Mouse (Mus musculus) c-Kit-negative CD71-positive TER-119-positive erythroid progenitor cells, embryonic 14.5 days (primary cell): ENCODE results near the gene Epx.
"Not testable (repeated sequence)": the region's sequence is repeated elsewhere in the genome, so short reads cannot be mapped to it uniquely, and the experiment has no call there.

Experiments used
- DNase-seq: peaks from one replicate; pipeline ENCODE4 v3.0.0-alpha.2; 2013; ENCODE audit warnings: low read depth, low spot score

Gene Epx

DNA sequence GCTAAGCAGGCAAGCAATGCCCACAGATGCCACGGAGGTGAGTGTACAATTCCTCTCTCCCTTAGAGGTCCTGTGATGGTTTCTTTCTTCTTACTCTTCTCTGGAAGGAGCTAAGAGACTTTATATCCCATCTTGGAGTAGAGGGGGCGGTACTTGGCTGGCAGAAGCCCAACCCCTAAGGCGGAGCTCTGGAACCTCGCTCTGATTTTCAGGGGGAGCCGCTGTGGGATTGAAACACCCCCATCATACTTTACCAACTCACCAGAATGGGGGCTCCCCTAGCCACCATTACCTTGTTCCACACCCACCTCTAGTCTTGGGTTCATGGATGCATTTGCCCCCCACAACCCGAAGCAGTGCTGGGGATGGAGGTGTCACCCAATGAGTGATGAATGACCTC, at the start of gene Epx:
Epx (minus strand) TSS at position 101 of the 400 bp plus-strand sequence.
- no peak for DNase-seq

DNA sequence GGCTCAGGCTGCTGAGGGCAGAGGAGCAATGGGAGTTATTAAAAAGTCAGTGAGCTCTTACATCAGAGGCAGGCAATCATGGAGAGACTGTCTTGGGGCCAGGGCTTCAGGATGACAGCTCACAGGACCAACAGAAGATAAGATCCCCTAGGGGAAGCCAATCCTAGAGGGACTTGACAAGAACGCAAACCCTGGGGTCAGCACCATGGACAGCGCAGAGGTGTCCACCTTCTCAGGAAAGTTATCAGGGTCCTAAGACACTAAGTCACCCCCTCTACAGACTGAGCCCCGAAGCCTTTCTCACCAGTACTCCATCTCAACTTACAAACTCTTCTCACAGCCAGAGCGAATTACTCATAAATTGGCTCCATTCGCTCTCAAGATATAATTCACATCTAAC, 45.6 kb upstream of the Epx start, which contains the start of gene Olfr464:
Olfr464 (minus strand) TSS at position 2 of the 400 bp plus-strand sequence.
- no peak for DNase-seq

DNA sequence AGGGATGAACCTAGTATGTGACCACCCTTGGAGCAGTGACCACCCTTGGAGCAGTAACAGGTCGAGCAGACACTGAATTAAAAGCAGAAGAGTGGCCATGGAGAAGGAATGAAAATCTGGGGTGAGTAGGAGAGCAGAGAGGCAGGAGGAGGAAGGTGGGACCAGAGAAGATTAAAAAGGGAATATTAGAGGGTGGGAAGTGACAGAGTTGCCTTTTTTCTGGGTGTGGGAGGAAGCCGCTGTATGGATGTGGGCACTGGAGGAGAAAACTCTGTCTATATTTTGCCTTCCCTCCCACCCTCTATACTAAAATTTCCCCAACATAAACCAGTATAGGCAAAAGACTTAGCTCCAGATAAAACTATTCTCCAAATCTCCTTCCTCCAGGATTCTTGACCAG, 45.0 kb upstream of the Epx start:
- DNase-seq, result no peak

DNA sequence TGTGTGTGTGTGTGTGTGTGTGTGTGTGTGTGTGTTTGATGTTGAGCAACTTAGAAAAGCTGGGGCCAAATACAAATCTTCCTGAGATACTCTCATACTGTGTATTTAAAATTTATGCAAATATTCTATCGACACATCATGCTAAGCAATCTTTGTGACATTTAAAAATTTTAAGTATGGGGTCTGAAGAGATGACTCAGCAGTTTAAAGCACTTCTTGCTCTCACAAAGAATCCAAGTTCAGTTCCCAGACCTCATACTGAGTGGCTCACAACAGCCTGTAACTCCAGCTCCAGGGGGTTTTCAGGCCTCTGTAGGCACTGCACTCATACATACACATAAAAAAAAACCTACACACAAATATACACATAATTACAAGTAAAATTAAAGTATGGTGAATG, 40.7 kb upstream of the Epx start:
- no peak for DNase-seq

DNA sequence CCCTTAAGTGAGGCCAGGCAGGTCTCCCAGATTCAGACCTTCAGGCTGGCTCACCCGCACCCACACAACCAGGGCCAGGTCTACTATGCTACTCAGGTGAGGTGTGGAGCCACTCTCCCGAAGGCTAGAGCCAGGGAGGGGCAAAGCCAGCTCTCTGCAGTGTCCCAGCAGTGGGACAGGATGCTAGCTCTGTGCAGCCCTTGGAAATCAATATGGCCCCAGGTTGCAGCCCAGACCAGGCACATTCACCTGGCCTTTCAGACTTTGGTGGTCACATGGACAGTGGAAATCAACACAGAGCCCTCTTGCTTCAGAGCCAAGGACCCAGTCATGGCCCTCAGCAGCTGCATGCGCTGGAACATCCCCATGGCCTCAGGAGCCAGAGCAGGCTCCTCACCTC, 29.0 kb upstream of the Epx start:
- DNase-seq, result no peak

DNA sequence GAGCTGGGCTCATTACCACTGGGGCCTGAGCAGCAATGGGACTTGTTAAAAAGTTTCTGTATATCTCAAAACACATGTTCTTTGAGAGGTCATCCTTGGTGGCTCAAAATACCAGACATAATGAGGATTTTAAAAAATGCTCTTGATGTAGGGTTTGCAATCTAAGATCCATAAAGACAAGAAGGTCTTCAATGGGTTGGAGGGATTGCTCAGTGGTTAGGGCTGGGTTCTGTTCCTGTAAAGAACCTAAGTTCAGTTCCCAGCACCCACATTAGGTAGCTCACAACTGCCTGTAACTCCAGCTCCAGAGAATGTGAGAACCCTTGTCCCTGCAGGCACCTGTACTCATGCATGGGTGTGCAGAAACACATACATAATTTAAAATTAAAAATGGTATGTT, 22.0 kb upstream of the Epx start, which contains the start of gene Olfr463:
Olfr463 (minus strand) TSS at position 101 of the 400 bp plus-strand sequence.
- no peak for DNase-seq

DNA sequence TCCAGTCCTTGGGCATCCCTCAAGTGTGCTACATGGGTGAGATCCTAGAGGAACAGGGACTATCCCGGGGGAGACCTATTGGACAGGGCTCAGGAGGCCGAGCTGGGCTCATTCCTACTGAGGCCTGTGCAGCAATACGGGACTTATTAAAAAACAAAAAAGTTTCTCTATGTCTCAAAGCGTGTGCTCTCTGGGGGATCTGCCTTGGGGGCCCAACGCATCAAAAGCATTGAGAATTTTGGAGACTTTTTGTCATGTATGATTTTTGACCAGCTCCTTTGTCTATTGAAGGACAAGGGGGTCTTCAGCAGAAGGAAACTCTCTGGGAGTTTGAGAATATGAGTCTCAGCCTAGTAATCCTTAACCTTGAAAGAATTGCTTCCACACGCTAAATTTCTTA, 16.8 kb upstream of the Epx start, which contains the start of gene Olfr462:
Olfr462 (minus strand) TSS at position 101 of the 400 bp plus-strand sequence.
- no peak for DNase-seq

DNA sequence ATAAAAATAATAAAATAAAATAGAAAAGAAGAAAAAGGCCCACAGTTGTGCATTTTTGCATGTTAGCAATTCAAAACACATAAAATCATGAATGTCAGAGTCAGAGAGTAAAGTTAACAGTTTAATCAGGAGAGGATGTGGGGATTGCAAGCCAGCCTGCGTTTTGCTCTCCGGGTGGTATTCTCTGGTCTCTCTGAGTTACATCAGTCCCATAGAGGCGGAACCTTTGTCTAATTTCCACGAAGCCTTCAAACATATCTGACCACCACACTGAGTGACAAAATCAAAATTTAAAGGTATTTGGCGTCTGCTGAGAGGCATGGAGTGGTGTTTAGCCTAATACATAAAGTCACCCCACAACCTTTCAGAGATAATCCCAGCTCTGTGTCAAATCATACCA, 9.5 kb upstream of the Epx start:
- no peak for DNase-seq

DNA sequence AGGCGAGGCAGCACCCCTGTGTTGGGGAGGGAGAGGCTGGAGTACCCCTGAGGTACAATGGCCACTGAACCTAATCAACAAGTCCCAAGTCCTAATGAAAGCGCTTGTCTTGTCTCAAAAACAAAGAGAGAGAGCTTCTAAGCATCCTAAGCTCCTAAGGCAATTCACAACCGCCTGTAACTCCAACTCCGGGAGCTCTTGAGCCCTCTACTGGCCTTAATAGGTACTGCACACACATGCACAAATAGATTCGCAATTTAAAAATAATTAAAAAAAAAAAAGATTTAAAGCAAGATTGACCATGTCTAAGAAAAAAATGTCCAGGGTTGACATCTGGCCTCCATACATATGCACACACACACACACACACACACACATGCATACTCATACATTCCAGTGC, 8.2 kb upstream of the Epx start:
- peak; percentile 12 for DNase-seq

DNA sequence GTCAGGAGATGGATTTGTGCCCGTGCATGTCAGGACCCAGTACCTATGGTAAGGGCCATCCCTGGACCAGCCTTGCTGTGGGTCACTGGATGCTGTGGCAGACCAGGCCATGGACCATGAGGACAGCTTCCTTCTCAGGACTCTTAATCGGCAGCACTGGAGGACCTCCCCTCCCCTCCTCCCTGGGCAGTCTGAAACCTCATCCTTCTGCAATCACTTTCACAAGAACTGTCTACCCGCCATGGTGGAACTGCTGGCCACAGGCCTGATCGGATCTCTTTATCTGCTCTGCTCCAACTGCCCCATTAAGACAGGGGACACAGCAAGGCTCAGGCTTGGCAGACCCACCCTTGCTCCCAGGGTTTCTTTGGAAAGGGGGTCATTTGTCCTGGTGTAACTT, 6.4 kb upstream of the Epx start:
- no peak for DNase-seq

DNA sequence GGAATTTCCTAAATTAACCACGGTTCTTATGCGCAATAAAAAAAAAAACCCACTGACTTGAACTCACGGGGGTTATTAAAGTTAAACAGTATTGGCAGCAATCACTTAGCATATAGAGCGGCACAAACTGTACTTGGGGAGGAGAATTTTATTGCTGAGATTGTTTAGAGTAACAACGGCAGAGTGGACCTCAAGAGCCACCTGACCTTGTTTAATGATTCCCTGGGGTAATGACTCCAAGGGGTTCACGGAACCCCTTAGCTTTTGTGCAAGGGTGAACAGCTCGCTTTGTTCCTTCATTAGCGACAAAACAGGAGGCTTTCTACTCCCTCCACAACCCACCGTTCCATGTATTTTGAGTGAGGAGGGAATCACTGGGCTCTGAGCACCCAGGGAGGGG, 4.5 kb upstream of the Epx start:
- no peak for DNase-seq

DNA sequence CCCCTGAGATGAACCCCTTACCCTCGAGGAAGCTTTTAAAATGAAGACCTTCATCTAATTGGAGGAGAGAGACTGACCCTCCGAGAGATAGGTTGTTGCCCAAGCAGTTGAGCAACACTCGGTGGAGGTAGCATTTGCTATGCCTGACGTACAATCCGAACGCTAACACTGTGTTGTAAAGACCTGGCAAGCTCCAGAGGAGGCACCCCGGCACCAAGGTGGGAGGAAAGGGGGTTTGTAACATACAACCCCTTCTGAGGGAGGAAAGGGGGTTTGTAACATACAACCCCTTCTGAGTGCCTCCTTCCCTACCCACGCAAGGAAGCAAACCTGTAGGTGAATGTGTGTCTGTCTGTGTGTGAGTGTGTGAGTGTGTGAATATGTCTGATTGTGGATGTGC, 3.6 kb downstream of the Epx start:
- DNase-seq, result no peak

DNA sequence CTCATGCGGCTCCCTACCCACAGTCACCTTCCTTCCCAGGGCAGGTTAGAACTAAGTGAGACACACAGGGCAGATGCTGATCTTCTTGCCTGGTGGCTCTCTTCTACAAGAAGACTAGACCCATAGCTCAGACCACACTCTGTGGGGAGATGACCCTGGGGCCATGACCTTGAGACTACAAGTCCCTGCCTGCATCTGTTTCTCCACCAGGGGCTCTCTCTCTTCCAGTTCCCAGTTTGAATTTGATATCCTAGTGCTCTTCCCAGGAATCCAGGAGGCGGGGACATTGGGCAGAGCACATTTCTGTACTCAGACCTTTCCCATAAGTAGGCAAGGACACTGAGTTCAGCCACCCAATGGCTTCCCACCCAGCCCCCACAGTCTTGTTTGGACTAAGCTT, 5.2 kb downstream of the Epx start:
- no peak for DNase-seq

DNA sequence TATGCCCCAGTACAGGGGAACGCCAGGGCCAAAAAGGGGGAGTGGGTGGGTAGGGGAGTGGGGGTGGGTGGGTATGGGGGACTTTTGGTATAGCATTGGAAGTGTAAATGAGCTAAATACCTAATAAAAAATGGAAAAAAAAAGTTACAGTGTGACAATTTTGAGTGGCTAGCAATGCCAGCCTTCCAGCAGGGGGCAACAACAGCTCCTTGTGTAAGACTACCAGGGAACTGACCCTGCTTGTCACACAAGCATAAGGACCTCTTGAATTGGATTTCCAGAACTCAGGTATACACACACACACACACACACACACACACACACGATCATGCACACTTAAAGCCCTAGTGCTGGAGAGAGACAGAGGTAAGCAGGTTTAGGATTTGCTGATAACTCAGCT, 8.4 kb downstream of the Epx start:
- DNase-seq, result not testable (repeated sequence)

DNA sequence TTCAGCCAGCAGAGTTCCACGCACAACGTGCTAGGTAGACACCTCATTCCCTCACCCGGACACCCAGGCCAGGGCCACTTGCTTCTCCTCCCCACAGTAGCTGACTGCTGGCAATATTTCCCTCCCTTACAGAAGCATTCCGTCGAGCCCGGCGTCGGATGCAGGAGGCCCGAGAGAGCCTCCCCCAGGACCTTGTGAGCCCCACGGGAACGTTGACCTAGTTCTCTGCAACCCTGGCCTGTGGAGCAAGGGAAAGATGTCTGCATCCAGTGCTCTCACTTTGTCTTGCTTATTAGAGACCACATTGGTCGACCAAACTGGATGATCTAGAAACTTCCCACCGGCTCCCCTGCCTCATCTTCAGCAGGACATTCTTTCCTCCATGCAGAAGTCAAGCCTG, 12.5 kb downstream of the Epx start:
- no peak for DNase-seq

DNA sequence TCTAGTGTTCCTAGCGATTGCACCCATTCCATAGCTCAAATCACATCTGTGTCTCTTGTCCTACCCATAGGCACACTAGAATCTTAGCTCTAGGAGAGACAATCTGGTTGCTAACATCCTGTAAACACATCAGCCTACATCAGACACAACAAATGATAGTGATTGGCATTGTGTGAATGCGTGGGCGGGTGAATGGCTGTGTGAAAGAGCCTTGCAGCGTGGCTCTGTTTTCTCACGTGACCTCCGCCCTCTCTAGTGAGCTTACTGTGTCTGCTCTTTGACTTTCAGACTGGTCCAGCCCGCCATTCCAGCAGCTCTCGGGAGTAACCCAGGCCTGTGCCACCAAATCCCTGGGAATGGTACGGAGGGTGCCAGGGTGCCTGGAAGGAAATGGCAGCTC, 14.9 kb downstream of the Epx start:
- no peak for DNase-seq

DNA sequence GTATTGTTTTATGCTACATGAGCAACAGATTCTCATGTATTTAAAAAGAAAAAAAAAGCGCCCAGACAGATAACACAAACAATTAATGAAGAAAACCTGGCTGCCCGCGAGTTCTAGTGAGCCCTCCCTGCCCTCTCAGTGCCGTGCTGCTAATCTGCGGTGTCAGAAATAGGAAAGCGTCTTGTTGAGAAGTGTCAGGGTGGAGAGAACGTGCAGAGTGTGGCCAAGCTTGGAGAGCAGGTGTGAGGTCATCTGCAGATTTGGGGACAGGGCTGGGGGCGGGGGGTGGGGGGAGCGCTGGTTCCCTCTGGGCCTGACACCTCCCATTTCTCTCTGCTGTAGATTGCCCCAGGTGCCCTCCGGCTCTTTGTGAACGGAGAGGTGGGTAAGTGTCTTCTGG, 16.1 kb downstream of the Epx start:
- DNase-seq, result no peak

DNA sequence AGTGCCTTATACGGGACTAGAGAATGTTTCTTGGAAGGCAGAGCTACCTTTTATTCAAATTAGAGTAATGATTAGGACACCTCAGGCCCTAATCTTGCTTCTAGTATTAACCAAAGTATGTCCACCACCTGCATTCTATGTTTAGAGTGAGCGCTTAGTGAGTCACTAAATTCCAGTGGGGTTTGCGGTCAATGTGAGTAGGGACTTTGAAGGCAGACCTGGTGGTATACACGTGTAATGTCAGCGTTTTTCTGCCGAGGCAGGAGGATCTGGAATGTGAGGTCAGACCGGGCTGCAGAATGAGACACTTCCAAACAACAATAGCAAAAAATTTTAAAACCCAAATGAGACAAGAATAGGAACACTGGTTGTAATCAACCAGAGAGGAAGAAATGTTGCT, 20.8 kb downstream of the Epx start:
- no peak for DNase-seq

DNA sequence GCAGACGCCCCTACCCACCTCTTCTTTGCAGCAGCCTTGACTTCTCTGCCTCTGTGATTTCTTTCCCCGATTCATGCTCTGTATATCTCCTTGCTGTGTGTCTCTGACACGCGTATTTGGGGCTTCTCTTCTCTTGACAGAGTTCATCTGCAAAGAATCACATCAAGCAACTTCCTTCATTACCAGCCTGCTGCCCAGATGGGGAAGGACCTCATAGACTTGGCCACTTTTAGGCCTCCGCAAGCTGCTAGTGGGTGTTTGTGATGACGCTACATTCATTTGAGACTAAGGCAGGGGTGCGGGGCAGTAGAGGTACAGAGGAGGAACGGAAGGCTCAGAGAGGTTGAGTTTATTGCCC, 21.8 kb downstream of the Epx start:
- no peak for DNase-seq

DNA sequence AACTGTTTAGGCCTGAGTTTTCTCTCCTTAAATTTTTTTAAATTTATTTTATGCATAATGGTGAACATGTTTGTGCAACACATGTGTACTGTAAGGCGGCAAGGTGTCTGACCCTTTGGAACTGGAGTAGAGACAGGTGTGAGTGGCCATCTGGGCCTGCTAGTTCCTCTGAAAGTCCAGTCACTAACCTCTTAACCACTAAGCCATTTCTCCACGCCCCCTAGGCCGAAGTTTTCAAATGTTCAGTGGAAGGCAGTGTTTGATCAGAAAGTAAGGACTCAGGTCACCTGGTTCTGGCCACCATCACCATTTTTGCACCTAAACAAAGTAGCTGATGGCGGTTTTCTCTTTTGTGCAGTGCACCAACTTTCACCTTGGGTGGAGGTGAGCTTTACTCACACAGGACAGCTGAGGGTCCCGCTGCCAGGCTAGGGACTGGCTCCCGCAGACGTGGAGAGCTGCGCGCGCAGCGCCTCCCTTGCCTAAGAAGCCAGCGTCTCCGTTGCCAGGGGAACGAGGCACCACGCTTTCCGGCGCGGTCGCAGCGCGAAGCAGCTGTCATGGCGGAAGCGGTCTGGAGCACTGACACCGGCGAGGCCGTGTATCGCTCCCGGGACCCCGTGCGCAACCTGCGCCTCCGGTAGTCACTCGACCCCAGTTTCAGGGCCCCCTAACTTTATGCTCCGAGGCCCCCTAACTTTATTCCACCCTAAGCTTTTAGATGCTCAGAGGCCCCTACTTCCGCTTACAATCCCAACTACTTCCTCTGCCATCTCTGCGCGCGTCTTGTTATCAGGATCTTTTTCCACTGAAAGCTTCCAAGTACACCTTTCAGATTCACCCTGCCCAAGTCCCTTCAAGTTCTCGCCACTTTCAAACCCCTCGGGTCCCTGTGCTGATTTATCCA, 22.4 kb downstream of the Epx start, which contains the start of gene Mks1:
Mks1 (plus strand) TSS at position 526 of the 907 bp plus-strand sequence.
- DNase-seq, result peak; percentile 43

DNA sequence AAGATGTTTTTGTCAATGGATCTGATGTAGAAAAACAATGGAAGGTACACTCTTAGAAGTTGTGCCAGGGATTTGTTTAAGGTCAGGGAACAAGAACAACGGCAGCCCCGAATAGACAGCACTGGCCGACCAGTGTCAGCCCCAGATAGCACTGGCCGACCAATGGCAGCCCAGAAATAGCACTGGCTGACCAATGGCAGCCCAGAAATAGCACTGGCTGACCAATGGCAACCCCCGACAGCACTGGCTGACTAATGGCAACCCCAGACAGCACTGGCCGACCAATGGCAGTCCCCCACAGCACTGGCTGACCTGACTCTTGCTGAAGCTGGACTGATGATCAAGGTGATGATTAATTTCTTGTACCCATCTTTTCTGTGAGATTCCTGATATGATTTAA, 27.5 kb downstream of the Epx start:
- DNase-seq, result no peak

DNA sequence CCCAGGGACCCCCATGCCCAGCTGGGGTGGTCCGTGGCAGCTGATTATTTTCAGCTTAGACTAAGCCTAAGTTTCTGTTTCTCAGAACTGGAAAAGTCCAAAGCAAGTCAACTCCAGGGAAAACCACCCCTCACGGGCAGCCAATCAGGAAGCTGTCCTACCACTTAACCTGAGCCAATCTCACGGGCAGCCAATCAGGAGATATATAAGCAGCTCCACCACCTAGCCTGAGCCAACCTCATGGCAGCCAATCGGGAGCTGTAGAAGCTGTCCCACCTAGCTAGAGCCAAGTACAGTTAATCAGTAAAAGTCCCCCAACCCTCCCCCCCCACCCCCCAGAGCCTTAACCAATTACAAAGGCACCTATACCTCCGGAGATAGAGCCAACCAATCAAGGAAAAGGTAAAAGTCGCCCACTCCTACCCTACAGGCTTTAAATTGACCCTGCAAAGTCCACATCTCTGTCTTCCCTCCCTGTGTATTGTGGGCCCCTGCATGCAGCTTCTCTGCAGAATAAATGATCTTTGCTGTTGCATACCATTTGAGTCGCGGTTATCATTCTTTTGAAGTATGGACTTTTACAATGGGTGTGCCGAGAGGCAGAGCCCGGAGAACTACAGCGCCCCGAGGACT, 28.3 kb downstream of the Epx start:
- no peak for DNase-seq

DNA sequence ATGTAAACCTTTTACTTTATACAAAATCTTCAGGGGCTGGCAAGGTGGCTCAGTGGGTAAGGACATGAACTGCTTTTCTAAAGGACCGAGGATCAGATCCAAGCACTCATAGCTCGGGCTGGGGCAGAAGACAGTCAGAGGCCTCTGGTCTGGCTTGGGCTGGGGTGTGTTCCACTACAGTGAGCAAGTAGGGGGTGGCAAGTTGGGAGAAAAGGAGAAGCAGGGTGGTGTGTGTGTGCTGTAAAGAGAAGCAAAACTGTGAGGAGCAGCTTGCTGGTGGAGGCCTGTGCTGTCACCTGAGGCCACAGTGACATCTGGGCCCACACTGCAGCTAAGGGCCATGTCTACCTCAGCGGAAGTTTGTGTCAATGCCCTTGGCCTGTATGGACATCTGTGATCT, 33.9 kb downstream of the Epx start:
- no peak for DNase-seq
